Mouse (Mus musculus) kidney, adult 8-10 months (tissue): ENCODE measurements at regions not wholly inside any gene's neighbourhood (a gene's known extent, or its start where the extent isn't known, plus 50 kb on each side); places are given as distances from the start of the nearest gene placed in this dataset.
"Not testable (repeated sequence)": the region's sequence is repeated elsewhere in the genome, so short reads cannot be mapped to it uniquely, and the experiment has no call there.

Experiments used
- DNase-seq, 2 experiments: peaks; one replicate each; pipeline ENCODE4 v3.0.0; 2022

DNA sequence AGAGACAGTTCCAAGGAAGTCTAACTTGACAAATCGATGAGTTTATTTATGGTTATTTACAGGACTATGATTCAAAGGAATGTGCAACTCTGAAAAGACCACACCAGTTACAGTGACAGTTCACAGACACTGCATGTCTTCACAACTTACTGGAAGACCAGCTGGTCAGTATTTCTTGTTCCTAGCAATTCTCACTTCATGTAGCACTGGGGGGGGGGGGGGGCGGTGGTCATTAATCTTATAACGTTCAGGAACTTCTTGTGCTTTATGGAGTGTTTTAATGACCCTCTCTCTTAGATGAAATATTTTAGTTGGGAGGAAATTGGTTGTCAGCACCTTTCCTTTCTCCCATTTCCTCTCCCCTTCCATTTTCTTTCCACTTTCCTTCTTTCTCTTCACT is 1752.1 kb upstream of the Cntnap5a start:
- no peak for DNase-seq

DNA sequence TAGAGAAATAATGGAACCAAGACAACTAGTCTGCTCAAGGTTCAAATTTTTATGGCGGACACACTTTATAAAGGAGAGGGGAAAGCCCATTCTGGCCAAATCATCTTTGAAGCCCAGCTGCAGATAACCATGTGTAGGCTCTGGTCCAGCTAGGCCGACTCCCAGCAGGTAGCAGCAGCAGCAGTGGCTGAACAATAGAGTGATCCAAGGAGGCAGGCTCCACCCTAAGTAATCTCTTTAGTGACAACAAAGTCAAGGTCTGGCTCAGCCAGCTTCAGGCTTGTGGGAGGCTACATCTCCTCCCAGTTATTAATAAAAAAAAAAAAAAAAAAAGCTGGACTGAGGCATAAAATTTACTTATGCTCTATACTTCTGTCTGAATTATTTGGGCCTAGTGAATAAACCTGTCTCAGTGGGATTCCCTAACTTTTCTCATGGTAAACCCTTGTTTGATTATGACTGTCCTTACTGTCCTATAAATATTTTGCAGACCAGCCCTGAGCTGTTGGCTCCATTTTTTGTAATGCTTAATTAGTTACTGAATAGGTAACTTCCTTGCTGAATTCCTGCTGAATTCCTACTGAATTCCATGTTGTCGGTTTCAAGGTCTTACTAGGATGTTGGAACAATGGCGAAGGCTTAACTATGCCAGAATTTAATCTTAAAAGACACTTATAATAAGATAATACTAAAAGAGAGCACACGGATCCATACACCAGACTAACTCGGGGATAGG is 1726.4 kb upstream of the Cntnap5a start:
- no peak for DNase-seq

DNA sequence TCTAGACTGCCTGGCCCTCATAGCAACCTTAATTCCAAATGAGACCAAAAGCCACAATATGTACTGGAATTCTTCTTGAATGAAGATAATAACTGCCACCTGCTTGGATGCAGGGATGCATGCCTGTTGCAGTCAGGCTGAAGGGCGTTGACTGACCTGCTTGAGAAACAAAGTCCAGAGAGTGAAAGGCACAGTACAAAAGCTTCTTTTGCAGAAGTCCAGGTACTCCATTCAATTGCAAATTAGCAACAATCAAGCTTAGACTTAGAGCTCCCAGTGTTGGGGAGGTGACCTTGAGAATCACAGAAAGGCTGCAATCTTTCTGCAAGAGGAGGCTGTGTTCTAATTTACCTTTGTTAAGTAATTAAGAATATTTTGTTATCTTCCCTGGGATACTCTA is 1725.3 kb upstream of the Cntnap5a start:
- not testable (repeated sequence) for DNase-seq

DNA sequence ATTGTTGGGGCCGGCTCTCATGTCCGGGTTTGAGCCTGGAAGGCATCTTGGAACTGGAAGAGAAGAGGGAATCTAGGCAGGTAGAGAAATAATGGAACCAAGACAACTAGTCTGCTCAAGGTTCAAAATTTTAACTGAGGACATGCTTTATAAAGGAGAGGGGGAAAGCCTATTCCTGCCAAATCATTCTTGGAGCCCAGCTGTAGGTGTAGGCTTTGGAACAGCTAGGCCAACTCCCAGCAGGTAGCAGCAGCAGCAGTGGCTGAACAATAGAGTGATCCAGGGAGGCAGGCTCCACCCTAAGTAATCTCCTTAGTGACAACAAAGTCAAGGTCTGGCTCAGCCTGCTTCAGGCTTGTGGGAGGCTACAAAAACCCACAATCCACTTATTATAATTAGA is 1720.6 kb upstream of the Cntnap5a start:
- not testable (repeated sequence) for DNase-seq

DNA sequence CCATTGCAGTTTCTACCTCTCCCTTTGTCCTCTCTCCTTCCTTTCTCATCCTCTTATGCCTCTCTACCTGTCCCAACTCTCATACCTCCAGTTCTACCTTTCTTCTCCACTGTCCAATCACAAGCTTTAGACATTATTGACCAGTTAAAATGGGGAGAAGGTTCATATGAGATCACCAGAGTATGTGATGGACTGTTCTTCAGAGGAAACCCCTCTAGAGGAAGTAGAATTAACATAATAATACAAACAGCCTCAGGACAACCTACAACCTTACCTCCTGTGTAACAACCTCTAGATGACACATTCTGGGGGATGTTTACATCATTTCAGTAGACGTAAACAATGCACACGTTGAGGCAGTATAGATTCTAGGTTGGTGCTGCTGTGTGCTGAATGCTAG is 1720.1 kb upstream of the Cntnap5a start:
- DNase-seq = no peak

DNA sequence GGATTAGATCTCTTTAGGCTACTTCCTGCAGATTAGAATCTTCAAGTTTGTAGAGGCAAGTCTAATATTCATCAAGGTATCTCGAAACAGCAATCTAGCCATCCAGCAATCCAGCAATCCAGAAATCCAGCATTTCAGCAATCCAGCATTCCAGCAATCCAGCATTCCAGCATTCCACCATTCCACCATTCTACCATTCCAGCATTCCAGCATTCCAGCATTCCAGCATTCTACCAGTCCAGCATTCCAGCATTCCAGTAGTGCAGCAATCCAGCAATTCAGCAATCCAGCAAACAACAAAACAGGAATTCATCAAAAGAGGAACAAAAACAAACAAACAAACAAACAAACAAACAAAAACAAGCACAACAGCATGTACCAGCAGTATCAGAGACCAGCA is 1713.9 kb upstream of the Cntnap5a start:
- no peak for DNase-seq

DNA sequence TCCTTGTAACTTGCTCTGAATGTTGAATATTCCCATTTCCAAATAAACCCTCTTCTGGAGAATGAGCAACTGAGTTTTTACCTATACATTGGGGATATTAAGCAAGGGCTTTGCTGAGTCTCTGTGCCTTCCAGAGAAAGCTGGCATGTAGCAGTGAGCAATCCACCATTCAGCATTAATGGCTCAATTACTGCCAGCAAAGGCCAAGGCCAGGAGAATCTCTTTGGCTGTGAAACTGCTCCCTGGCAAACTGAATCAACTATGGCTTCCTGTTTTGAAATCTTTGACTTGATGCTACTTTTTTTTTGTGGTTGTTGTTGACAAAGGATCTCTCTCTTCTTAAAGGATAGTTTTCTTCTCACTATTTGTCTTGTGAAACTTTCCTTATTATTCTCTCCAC is 1704.4 kb upstream of the Cntnap5a start:
- DNase-seq = no peak

DNA sequence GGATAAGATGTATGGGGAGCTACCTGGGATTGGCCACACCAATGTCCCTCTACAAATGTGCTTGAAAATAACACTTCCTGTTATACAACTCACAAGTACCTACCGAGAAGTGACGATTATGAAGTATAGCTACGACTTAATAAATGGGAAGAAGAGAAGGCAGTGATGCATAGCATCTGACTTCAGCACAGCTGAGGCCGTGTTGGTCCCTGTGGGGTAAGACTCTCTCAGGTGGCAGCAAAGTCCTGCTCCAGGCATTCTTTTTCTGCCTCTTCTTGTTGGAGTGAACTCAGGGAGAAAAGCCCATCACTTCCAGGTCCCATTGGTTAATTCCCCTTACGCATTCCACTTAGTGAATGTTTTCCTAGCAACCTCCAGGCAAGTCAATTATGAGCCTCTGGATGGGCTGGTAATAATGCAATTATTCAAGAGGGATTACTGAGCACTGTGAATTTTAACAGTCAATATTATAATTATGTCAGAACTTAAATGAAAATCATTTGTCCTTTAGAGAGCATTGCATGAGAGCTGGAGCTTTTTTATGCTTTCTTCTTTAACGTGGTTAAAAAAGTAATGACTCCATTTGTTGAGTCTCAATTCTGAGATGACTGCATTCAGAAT is 1694.8 kb upstream of the Cntnap5a start:
- DNase-seq = no peak

DNA sequence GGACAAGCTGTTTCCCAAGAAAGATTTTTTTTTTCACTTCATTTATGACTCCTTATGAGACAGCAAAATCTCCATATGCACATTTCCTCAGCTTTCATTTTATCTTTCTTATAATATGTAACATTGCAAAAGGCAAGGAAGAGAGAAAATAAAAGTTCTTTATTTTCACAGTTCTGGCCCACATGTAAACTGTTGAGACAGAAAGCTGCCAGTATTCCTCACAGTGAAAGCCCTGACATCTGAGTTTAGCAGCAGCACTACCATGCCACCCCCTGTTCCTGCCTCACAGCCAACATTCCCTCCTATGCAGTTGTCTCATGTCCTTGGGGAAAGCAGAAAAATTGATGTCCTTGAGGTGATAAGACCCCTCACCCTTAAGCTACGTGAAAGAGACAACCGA is 1692.1 kb upstream of the Cntnap5a start:
- DNase-seq = no peak

DNA sequence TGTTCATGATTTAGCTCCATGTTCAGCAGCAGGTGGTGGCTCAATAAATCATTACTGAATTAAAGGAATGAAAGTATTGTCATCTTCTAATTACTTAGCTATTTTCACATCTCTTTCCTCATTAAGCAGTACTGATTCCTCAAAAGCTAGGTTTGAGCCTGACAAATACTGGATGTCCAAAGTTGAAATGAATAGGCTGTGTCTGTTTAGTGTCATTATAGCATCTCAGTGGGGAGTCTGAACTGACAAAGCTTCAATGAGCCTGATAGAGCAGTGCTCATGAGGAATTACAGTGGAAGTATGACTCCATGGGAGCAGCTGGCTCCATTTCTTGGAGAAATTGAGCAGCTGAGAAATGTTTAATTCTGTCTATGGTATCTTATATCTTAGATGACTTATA is 1646.7 kb upstream of the Cntnap5a start:
- no peak for DNase-seq

DNA sequence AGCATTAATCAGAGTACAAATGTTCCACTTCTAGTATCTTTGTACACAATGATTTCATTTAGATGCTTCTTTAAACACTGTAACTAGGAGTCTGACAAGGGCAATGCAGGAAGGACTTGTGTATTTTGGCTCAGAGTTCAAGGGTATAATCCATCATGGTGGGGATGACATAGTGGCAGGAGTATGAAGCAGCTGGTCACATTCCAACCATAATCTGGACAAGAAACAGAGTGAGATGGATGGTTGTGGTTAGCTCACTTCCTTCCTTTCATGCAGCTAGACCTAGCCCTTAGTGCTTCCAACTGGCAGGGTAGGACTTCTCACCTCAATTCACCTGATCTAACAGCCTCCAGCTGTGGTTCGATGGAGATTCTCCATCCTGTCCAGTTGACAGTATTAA is 1645.2 kb upstream of the Cntnap5a start:
- DNase-seq = peak in 1 of 2 experiments; percentile 2

DNA sequence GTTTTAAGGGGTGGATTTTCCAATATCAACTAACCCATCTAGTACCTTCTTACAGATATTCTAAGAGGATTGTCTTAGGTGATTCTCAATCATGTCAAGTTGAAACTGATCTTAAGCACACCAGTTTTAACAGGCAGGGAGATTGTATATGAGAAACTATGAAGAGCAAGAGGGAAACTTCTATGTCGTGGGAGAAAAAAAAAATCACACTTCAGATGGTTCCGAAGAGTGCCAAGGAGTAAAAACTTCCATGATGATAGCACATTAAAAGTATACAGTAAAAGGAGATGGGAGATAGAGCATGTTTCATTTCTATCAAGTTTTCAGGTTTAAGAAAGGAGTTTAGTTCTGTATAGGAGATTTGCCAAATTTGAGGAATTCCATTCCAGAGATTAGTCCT is 1621.5 kb upstream of the Cntnap5a start:
- DNase-seq = no peak

DNA sequence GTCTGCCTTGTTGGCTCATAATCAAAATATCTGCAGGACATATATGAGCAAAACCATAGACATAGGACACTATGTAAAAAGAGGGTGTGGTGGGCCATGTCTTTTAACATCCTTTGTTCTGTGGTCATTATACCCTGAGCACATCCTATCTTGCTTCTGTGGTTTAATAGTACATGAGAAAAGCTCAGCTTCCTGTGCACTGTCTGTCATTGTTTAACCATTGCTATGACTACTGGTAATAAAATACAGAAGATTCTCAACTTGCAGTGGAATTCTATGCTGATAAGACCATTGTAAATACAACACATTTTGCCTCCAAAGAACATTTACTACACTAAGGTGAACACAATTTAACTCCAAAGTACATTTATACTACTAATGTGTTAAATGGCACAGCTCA is 1610.0 kb upstream of the Cntnap5a start:
- DNase-seq = no peak
